ENCODE assay signal across 17 mouse cellular contexts in the genomic region with DNA sequence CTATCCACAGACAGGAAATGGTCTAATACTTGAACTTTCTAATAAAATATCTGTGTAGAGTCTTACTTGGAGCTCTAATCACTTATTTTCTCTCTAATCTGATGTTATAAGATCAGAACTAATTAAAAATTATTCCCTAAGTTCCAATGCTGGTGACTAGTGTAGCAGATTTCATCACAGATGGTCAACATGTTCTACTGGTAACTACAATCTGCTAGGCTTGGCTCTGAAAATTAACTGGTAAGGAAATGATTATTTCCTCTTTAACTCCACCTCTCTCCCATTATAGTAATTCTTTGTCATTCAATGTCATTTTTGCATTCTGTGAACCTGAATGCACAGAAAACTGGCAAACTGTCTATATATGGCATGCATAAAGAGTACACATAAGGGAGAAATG.
"Had no signal": no experiment of that assay in that cellular context is flagged by ENCODE, and none has a peak within 500 bp of the region (broad histone marks: within the 10 kb centered on the region; RNA-seq: fewer than 3 reads in every experiment).

No protein-coding gene starts in this region.

- ATAC-seq: lung, postnatal 0 days had no signal

- H3K4me3 ChIP-seq: left cerebral cortex, adult 2 months; limb, embryonic 10.5 days; liver, embryonic 15.5 days; midbrain, embryonic 10.5 days; myocyte; neural tube, embryonic 15.5 days had no signal

- DNase-seq: kidney, adult 11 months; kidney, adult 9 months; kidney, postnatal 36 days; lung, adult 2 months; lung, postnatal 36 days; midbrain, embryonic 14.5 days; right cerebral cortex, adult 18-20 months; right cerebral cortex, postnatal 25 days; thymus, postnatal 14 days had no signal

- H3K27ac ChIP-seq: kidney, postnatal 0 days; left cerebral cortex, adult 2 months; limb, embryonic 10.5 days; liver, embryonic 15.5 days; midbrain, embryonic 10.5 days; neural tube, embryonic 15.5 days had no signal
